Mouse (Mus musculus): ENCODE data around the gene Fam131b. TPM values are rescaled to one million over a fixed set of nuclear protein-coding genes. Genes with fewer than 3 reads are reported as not detected.
A peak's percentile ranks its signal among the peaks of the same experiment; 100 is the strongest.

Fam131b gene
- polyA plus RNA-seq, 1 experiment from 2014 or later, result 1.2 TPM

DNA sequence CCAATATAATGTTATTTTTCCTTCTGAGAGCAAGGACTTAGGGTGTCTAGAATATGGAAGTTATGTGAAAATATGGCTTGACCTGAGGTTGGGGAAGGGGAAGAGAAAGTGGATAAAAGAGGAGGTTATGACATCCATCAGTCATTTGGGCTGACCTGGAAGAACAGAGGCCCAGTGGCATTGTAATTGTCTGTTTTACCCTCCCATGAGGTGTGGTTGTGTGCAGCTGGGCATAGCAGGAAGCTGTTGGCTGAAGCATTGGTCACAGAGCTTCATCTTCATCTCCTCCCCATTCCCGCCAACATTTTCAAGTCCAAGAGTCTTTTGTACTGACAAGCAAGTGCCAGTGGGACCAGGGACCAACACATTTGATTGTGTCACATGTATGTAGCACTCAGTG is 19.8 kb upstream of the Fam131b start:
- H3K4me1 ChIP-seq, result no peaks in the 10 kb centered on the region; the same call in 1 of the 2 replicates
- no peak overlapping the region for H3K27ac ChIP-seq
- no peak overlapping the region for H3K9ac ChIP-seq
- H3K27me3 ChIP-seq, result no peaks in the 10 kb centered on the region
- no peak overlapping the region for H3K4me3 ChIP-seq
- no peaks in the 10 kb centered on the region for H3K9me3 ChIP-seq
- 84% methylated on average over 1 of the region's 1 CpGs for WGBS
- H3K36me3 ChIP-seq, result no peaks in the 10 kb centered on the region
- no peak overlapping the region for H3K4me2 ChIP-seq (replicated peaks)
- ATAC-seq (ENCODE audit: insufficient number of reproducible peaks, insufficient read depth, low FRiP score, low TSS enrichment), result no peak

DNA sequence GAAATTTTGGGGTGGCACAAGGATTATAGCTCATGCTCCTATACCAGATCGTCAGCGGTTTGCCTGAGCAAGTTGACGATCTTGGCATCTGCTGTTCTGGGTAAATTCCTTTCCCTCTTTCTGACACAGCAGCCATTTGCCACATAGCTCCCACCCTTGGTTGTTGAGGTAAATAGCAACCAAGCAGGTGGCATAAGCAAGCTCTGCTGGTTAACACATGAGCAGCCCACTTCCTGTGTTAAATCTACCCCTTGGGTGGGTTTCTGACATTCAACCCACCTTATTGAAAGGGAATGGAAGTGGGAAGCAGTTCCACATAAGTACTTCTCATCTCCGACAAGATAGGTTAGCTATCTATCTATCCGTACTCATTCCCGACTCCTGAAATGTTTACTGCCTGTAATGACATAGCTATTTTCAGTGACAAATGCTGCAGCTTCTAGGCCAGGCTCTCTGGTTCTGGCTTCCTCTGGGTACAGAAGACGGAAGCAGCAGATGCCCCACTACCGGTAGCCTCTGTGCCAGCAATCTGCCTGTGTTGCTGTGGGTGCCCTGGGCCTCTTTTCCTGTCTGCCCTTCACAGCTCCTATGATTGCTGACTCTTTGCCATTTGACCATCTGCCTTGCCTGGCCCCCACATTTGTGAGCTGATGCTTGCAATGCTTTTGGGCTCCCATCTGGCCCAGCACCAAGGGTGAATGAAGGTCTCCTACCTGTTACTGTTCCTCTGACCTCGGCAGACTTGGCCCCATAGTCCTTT is 19.1 kb upstream of the Fam131b start:
- ATAC-seq (ENCODE audit: insufficient number of reproducible peaks, insufficient read depth, low FRiP score, low TSS enrichment), result no peak
- 84% methylated on average over 9 of the region's 9 CpGs for WGBS
- no peak overlapping the region for H3K4me3 ChIP-seq

DNA sequence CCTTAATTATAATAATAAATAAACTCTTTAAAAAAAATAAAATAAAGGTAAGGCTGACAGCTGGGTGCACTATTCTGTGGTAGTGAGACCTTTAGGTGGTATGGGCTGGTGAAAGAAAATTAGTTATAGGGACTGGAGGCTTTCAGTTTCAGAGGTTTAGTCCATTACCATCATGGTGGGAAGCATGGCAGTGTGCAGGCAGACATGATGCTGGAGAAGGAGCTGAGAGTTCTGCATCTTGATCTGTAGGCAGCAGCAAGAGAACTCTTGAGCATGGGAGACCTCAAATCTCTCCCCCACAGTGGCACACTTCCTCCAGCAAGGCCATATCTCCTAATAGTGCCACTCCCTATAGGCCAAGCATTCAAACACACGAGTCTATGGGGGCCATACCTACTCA is 17.7 kb upstream of the Fam131b start:
- no peak for ATAC-seq (ENCODE audit: insufficient number of reproducible peaks, insufficient read depth, low FRiP score, low TSS enrichment)
- Histone ChIP-seq H3K36me3 (no peaks in the 10 kb centered on the region), H3K27ac (no peak overlapping the region), H3K4me1 (no peaks in the 10 kb centered on the region), H3K27me3 (no peaks in the 10 kb centered on the region), H3K4me3 (no peak overlapping the region), H3K9ac (no peak overlapping the region), H3K4me2 (replicated peaks) (no peak overlapping the region), H3K9me3 (no peaks in the 10 kb centered on the region)
- WGBS, result 79% methylated on average over 1 of the region's 1 CpGs

More for the DNA sequence above, 19.1 kb upstream of the Fam131b start:
- H3K9me3 ChIP-seq, result no peaks in the 10 kb centered on the region
- no peaks in the 10 kb centered on the region for H3K27me3 ChIP-seq
- H3K36me3 ChIP-seq, result no peaks in the 10 kb centered on the region
- no peaks in the 10 kb centered on the region; the same call in 1 of the 2 replicates for H3K4me1 ChIP-seq
- no peak overlapping the region for H3K4me2 ChIP-seq (replicated peaks)
- no peak overlapping the region for H3K27ac ChIP-seq
- no peak overlapping the region for H3K9ac ChIP-seq

DNA sequence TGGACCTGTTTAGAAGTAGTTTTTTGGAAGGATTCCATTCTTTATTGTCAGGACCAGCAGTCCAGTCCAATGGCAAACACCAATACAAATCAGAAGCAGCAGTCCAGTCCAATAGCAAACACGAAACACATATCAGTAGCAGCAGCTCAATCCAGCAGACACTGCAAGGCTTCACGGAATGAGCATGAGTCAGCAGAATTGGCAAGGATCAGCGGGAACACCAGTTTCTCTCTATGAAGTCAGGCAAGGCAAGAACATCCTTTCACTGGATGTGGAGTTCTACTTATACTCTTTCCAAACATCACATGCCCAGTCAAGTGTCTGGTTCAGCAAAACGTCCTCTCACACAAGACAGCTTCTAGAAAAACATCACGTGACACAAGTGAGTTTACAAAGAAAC is 15.5 kb upstream of the Fam131b start:
- 73% methylated on average over 5 of the region's 5 CpGs for WGBS

DNA sequence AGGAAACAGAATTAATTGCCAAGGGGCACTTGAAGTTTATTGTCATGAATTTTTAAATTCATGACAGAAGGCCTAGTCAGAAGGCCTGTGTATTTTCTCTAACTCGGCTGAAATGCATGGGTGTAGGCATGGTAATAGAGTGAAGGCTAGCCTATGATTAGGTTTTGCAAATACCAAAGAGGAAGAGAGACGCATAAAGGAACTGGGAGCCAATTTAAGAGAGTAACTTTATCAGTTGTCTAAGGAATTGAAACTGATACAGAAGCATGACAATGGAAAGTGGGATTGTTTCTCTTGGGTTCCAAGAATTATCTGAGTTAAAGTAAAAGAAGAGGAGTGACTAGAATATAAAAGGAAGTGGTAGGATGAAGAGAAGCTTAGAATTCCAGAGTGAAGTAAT is 14.7 kb upstream of the Fam131b start:
- no peak overlapping the region for H3K4me3 ChIP-seq
- no peaks in the 10 kb centered on the region for H3K9me3 ChIP-seq
- H3K36me3 ChIP-seq, result no peaks in the 10 kb centered on the region
- H3K27ac ChIP-seq, result no peak overlapping the region
- H3K9ac ChIP-seq, result no peak overlapping the region
- 89% methylated on average over 2 of the region's 2 CpGs for WGBS
- no peaks in the 10 kb centered on the region for H3K4me1 ChIP-seq
- no peak for ATAC-seq (ENCODE audit: insufficient number of reproducible peaks, insufficient read depth, low FRiP score, low TSS enrichment)
- no peaks in the 10 kb centered on the region for H3K27me3 ChIP-seq
- no peak overlapping the region for H3K4me2 ChIP-seq (replicated peaks)

More for the DNA sequence above, 15.5 kb upstream of the Fam131b start:
- ATAC-seq (ENCODE audit: insufficient number of reproducible peaks, insufficient read depth, low FRiP score, low TSS enrichment), result no peak
- Histone ChIP-seq H3K27ac (no peak overlapping the region), H3K4me1 (no peaks in the 10 kb centered on the region), H3K36me3 (no peaks in the 10 kb centered on the region), H3K9ac (no peak overlapping the region), H3K4me2 (replicated peaks) (no peak overlapping the region), H3K9me3 (no peaks in the 10 kb centered on the region), H3K27me3 (no peaks in the 10 kb centered on the region), H3K4me3 (no peak overlapping the region)

DNA sequence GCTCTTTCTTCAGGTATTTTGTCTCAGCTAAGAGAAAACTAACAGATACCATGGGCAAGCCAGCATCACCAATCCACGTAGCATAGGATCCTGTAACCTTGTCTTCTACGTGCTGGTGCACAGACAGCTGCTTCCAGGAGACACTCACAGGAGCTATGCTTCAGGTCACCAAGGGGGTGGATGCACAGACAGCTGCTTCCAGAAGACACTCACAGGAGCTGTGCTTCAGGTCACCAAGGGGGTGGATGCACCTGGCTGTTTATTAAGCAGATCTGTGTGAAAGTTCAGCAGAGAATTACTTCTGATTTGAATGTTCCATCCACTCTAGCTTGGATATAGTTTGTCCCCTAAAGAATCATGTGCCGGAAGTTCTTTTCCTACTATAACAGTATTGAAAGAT is 6.5 kb upstream of the Fam131b start:
- Histone ChIP-seq H3K27ac (no peak overlapping the region), H3K27me3 (no peaks in the 10 kb centered on the region), H3K9me3 (no peaks in the 10 kb centered on the region), H3K36me3 (no peaks in the 10 kb centered on the region), H3K9ac (no peak overlapping the region), H3K4me3 (no peak overlapping the region), H3K4me2 (replicated peaks) (no peak overlapping the region), H3K4me1 (no peaks in the 10 kb centered on the region)
- no peak for ATAC-seq (ENCODE audit: insufficient number of reproducible peaks, insufficient read depth, low FRiP score, low TSS enrichment)
- WGBS, result 87% methylated on average over 3 of the region's 3 CpGs

DNA sequence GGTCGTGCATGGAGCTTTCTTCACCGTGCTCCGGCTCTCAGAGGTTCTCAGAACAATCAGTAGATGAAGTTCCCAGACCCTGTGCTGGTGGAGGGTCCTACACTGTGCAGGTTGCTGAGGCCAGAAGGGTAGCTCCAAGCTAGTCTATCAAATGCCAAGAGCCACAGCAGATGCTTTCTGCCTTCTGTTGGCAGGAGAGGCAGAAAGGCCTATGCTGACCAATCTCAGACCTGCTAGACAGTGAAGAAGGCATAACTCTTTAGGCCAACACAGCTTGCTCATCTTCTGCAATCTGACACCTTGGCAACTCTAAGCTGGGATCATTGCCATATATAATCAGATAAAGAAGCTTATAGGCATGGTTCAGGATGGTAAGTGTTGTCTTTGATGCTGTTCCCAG is 5.8 kb upstream of the Fam131b start:
- WGBS, result 81% methylated on average over 3 of the region's 3 CpGs

DNA sequence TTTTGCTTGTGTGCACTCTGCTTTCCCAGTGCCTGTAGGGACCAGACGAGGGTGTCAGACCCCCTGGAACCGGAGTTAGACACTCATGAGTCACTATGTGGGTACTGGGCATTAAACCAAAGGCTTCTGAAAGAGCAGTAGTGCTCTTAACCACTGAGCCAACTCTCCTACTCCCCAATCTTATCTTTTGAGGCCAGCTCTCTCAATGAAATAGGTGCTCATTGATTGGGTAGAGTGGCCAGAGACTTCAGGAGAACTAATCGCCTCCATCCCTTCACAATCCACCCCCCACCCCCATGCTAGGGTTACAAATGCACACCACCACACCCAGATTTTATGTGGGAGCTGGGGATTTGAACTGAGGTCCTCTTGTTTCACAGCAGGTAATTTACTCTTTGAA is 4.3 kb upstream of the Fam131b start:
- no peaks in the 10 kb centered on the region for H3K9me3 ChIP-seq
- WGBS, result 73% methylated on average over 3 of the region's 3 CpGs
- H3K36me3 ChIP-seq, result no peaks in the 10 kb centered on the region
- H3K4me3 ChIP-seq, result no peak overlapping the region
- ATAC-seq (ENCODE audit: insufficient number of reproducible peaks, insufficient read depth, low FRiP score, low TSS enrichment), result no peak
- no peak overlapping the region for H3K27ac ChIP-seq
- H3K4me1 ChIP-seq, result peaks cover under 1% of the 10 kb centered on the region; the same call in 1 of the 2 replicates
- H3K4me2 ChIP-seq (replicated peaks), result no peak overlapping the region
- no peak overlapping the region for H3K9ac ChIP-seq
- H3K27me3 ChIP-seq, result peaks cover 1% of the 10 kb centered on the region; the same call in 1 of the 2 replicates

More for the DNA sequence above, 5.8 kb upstream of the Fam131b start:
- H3K4me2 ChIP-seq (replicated peaks), result no peak overlapping the region
- H3K9me3 ChIP-seq, result no peaks in the 10 kb centered on the region
- no peaks in the 10 kb centered on the region for H3K4me1 ChIP-seq
- H3K27me3 ChIP-seq, result no peaks in the 10 kb centered on the region
- ATAC-seq (ENCODE audit: insufficient number of reproducible peaks, insufficient read depth, low FRiP score, low TSS enrichment), result no peak
- no peak overlapping the region for H3K9ac ChIP-seq
- no peaks in the 10 kb centered on the region for H3K36me3 ChIP-seq
- no peak overlapping the region for H3K27ac ChIP-seq
- no peak overlapping the region for H3K4me3 ChIP-seq

DNA sequence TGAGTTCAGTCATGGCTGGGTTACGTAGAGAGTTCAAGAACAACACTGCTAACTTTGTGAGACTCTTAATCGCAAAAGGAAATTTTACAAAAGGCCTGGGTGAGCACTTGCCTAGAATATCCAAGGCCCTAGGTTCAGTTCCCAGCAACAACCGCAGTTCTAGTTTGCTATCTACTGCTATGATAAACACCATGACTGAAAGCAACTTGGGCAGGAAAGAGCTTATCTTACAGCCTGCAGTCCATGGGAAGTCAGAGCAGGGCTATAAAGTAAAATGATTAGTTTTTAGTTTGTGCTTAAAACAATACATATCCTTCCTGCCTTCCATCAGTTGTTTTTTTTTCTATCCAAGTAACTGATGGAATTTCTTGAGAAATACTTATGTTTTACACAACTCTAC is 2.1 kb upstream of the Fam131b start:
- ATAC-seq (ENCODE audit: insufficient number of reproducible peaks, insufficient read depth, low FRiP score, low TSS enrichment), result no peak
- H3K9me3 ChIP-seq, result no peaks in the 10 kb centered on the region
- H3K9ac ChIP-seq, result no peak overlapping the region
- peaks cover 7% of the 10 kb centered on the region; the same call in 1 of the 2 replicates for H3K4me1 ChIP-seq
- H3K4me2 ChIP-seq (replicated peaks), result no peak overlapping the region
- 95% methylated on average over 3 of the region's 3 CpGs for WGBS
- no peaks in the 10 kb centered on the region for H3K36me3 ChIP-seq
- H3K27me3 ChIP-seq, result peaks cover 22% of the 10 kb centered on the region
- H3K27ac ChIP-seq, result no peak overlapping the region
- H3K4me3 ChIP-seq, result no peak overlapping the region

DNA sequence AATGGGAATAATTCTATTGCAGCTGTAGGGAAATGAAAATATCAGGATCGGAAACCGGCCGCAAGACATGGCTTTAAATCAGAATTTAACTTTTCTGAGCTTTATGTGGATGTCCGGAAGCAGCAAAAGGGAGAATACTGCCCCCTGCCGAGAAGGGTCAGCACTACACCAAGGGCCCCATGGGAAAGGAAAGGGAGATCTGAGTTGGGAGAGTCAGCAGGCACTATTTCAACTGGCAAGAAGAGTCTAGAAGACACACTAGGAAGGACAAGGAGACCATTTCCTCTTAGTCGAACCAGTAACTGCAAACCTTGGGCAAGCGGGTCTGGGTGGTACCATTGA is 796 bp upstream of the Fam131b start:
- Histone ChIP-seq H3K4me1 (peaks cover 7% of the 10 kb centered on the region; the same call in 1 of the 2 replicates), H3K36me3 (no peaks in the 10 kb centered on the region), H3K27me3 (peaks cover 27% of the 10 kb centered on the region), H3K9me3 (no peaks in the 10 kb centered on the region), H3K9ac (peak overlapping the region; percentile 61; the same call in 1 of the 2 replicates), H3K4me3 (peak overlapping the region; percentile 59), H3K4me2 (replicated peaks) (peak overlapping the region; percentile 97), H3K27ac (0 out of 2 replicates have a peak overlapping the region, but pooled peaks have one; percentile 37)
- ATAC-seq (ENCODE audit: insufficient number of reproducible peaks, insufficient read depth, low FRiP score, low TSS enrichment), result no peak
- 1% methylated on average over 7 of the region's 7 CpGs for WGBS

DNA sequence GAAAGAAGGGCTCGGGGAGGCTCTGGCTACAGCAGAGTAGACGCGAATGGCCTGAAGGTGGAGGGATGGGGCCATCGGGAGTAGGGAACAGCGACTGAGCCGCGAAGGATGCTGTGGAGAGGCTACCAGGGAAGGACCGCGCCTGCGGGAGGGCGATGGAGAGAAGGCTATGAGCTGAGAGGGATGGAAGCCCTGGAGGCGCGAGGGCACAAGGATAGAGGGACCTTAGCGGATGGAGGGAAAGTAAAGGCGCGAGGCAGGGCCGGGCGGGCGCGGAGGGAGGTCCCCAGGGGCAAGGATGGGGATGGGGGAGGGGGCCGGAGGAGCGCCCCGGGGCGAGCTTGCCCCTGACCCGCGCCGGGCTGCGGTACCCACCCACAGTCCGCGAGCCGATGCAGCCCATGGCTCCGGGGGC is 369 bp downstream of the Fam131b start:
- Histone ChIP-seq H3K4me1 (peaks cover 7% of the 10 kb centered on the region; the same call in 1 of the 2 replicates), H3K4me2 (replicated peaks) (peak overlapping the region; percentile 97), H3K36me3 (no peaks in the 10 kb centered on the region), H3K9me3 (no peaks in the 10 kb centered on the region), H3K9ac (peak overlapping the region; percentile 61), H3K27me3 (peaks cover 27% of the 10 kb centered on the region), H3K4me3 (peak overlapping the region; percentile 59), H3K27ac (0 out of 2 replicates have a peak overlapping the region, but pooled peaks have one; percentile 37)
- ATAC-seq (ENCODE audit: insufficient number of reproducible peaks, insufficient read depth, low FRiP score, low TSS enrichment), result peak; percentile 69
- WGBS, result 2% methylated on average over 13 of the region's 32 CpGs

DNA sequence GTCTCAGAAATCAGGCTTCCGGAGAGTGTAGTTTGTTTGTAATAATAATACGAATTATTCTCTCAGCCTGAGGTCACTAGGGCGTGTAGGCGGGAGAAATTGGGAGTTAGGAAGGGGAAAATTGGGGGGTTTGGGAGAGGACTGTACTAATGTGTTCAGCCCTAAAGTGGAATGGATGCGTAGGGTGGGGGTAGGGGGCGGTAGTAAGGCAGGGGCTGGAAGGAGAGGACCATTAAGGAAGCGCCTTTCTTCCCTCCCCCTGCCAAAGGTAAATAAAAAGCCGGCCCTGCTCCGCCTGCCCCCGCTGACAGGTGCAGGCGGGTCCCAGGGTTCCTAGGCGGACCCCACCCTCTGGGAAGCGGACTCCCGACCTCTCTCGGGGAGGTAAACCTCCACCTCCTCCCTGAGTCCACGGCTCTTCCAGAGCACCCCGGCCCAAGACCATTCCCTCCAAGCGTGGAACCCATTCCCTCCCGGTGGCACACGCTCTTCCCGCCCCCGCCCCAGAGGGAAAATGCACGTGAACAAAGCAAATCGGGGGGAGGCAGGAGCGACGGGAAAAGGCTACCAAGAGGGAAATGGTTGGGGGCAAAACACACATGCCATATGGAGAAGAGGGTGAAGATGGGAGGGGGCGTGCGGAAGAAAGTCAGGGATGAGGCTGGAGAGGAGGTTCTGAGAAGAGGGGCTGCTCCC is 924 bp downstream of the Fam131b start:
- Histone ChIP-seq H3K4me1 (peaks cover 7% of the 10 kb centered on the region; the same call in 1 of the 2 replicates), H3K27me3 (peaks cover 27% of the 10 kb centered on the region), H3K36me3 (no peaks in the 10 kb centered on the region), H3K4me3 (peak overlapping the region; percentile 59), H3K4me2 (replicated peaks) (peak overlapping the region; percentile 97), H3K9ac (peak overlapping the region; percentile 61), H3K9me3 (no peaks in the 10 kb centered on the region), H3K27ac (no peak overlapping the region)
- peak; percentile 6; the same call in 1 of the 2 replicates for ATAC-seq (ENCODE audit: insufficient number of reproducible peaks, insufficient read depth, low FRiP score, low TSS enrichment)
- under 1% methylated on average over 26 of the region's 28 CpGs for WGBS

Measured in embryonic facial prominence, embryonic 12.5 days (tissue).